Mouse (Mus musculus) erythroblast, embryonic 14.5 days (primary cell): ENCODE measurements around the gene E130208F15Rik. TPM values are rescaled to one million over a fixed set of nuclear protein-coding genes. Genes with fewer than 3 reads are reported as not detected.

Experiments used
- H3K27me3 ChIP-seq: 2 replicates; pipeline ENCODE4 v1.6.1; 2012; ENCODE audit warnings: inconsistent platforms; ENCODE audit not compliant: control insufficient read depth
- H3K36me3 ChIP-seq: 2 replicates; pipeline ENCODE4 v1.6.1; 2012; ENCODE audit warnings: mild to moderate bottlenecking, inconsistent platforms; ENCODE audit not compliant: control insufficient read depth
- H3K4me1 ChIP-seq: 2 replicates; pipeline ENCODE4 v1.6.1; 2012; ENCODE audit warnings: inconsistent platforms; ENCODE audit not compliant: control insufficient read depth
- H3K4me3 ChIP-seq: replicated peaks from 2 replicates; pipeline ENCODE3; 2012; ENCODE audit warnings: moderate library complexity, mild to moderate bottlenecking, inconsistent platforms
- H3K9me3 ChIP-seq: 2 replicates; pipeline ENCODE4 v1.6.1; 2012; ENCODE audit warnings: low read length, inconsistent platforms, mixed read lengths; ENCODE audit not compliant: control insufficient read depth
- GATA1 ChIP-seq: IDR thresholded peaks from 2 replicates; pipeline ENCODE4 v1.6.1; 2012; ENCODE audit warnings: low read length, inconsistent platforms, mixed read lengths
- TAL1 ChIP-seq: IDR thresholded peaks from 3 replicates; pipeline ENCODE4 v1.6.1; 2012; ENCODE audit warnings: low read length, inconsistent platforms, mixed read lengths
- polyA plus RNA-seq: library from polyadenylated mRNA; stranded (reverse); fragments of >175 nt; gene quantifications from 2 replicates; pipeline ENCODE4 v1.2.3, GENCODE M21; 2012

The E130208F15Rik gene
- polyA plus RNA-seq, 1 experiment = not detected

DNA sequence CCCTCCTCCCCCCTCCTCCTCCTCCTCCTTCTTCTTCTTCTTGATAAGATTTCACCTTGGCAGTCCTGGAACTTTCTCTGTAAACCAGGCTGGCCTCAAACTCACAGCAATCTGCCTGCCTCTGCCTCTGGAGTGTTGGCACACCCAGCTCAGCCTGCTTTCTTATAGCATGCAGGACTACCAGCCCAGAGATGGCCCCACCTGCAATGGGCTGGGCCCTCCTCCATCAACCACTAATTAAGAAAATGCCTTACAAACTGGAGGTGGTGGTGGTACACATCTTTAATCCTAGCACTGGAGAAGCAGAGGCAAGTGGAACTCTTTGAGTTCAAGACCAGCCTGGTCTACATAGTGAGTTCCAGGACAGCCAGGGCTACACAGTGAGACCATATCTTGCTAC, 4.9 kb downstream of the E130208F15Rik start:
- TF ChIP-seq TAL1 = no peak
- no peak for TF ChIP-seq GATA1
- Histone ChIP-seq H3K36me3 (no peaks in the 10 kb centered on the region), H3K4me3 (no peak overlapping the region), H3K27me3 (peaks cover 8% of the 10 kb centered on the region), H3K4me1 (peaks cover 18% of the 10 kb centered on the region), H3K9me3 (0 out of 2 replicates have a peak, but pooled peaks cover 3% of the 10 kb centered on the region)

DNA sequence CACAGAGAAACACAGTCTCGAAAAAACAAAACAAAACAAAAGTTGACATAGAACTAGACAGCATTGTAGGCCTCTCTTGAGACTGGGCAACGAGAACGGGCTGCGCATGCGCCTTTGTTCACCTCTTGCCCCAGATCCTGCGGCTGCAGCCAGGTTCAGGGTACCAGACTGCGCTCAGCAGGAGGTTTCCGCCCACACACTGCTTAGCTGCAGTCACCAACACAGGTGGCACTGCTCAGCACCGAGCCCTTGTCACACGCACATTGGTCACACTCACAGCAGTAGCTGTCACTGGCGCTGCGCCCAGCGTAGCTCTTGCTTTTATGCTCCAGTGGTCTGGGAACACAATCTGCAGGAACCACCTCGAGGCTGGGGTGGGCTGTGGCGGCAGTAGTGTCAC, 5.6 kb downstream of the E130208F15Rik start:
- H3K4me3 ChIP-seq = no peak overlapping the region
- 0 out of 2 replicates have a peak, but pooled peaks cover 3% of the 10 kb centered on the region for H3K9me3 ChIP-seq
- TF ChIP-seq TAL1 = no peak
- no peak for TF ChIP-seq GATA1

DNA sequence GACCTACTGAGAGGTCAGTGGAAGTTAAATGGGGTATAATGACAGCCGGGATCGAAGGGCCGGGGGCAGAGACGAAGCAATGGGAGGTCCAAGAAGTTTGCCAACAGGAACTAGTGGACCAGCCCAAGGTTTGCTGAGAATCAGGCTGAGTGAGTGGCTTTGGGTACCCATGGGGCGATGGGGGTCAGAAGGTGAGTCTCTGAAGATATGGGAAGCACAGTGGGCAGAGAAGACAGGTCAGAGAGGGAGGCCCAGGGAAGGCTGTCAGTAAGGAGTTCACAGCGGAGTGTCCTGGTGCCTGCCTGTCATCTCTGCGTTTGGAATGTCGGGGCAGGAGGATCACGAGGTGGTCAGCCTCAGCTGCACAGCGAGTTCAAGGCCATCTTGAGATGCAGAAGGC, 6.8 kb downstream of the E130208F15Rik start:
- no peaks in the 10 kb centered on the region for H3K36me3 ChIP-seq
- H3K4me1 ChIP-seq = no peaks in the 10 kb centered on the region
- no peak for TF ChIP-seq TAL1
- no peak for TF ChIP-seq GATA1
- no peak overlapping the region for H3K4me3 ChIP-seq
- 0 out of 2 replicates have a peak, but pooled peaks cover 3% of the 10 kb centered on the region for H3K9me3 ChIP-seq
- H3K27me3 ChIP-seq = peaks cover 13% of the 10 kb centered on the region

More for the DNA sequence above, 5.6 kb downstream of the E130208F15Rik start:
- Histone ChIP-seq H3K4me1 (peaks cover 10% of the 10 kb centered on the region), H3K36me3 (no peaks in the 10 kb centered on the region), H3K27me3 (peaks cover 12% of the 10 kb centered on the region)

DNA sequence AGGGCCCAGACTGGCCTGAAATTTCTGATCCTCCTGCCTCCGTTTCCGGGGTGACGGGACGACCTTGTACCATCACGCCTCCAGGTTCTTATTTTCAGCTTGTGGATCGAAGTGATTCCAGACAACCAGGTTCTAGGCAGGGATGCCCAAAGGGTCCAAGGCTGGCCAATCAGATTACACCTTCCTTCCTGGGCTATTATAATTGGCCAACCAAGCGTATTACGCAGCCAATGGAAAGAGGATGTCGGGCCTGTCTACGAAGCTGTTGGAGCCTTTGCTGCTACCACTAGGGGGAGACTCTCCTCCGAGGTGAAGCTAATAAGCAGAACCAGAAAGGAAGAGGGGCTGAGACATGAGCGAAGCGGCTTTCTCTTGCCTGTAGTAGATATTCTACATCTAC, 10.3 kb downstream of the E130208F15Rik start:
- Histone ChIP-seq H3K27me3 (peaks cover 32% of the 10 kb centered on the region), H3K36me3 (no peaks in the 10 kb centered on the region), H3K4me1 (no peaks in the 10 kb centered on the region), H3K4me3 (no peak overlapping the region), H3K9me3 (no peaks in the 10 kb centered on the region)
- TF ChIP-seq TAL1 = no peak
- no peak for TF ChIP-seq GATA1

DNA sequence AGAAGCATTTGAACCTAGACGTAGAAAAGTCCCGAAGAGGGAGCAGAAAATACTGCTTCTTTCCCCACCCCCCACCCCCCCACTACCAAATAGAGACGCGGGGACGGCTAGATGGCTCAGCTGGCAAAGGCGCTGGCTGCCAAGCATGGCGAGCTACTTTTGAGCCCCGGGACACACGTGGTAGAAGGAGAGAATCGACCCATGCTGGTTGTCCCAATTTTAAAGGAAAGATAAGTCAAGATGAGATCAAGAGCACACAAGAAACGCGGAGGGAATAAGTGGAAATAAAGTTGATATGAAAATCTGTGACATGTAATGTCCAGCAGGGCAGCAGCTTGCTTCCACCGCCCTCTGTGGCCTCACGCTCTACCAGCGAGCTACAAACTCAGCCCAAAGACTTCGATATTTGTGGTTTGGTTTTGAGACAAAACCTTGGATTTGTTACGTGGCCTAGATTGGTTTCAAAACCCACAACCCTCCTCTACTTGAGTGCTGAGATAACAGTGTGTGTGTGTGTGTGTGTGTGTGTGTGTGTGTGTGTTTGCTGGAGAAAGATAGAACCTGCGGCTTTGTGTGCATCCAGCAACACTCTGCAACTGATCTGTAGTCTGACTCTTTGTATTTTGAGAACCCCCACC, 11.2 kb downstream of the E130208F15Rik start:
- Histone ChIP-seq H3K36me3 (no peaks in the 10 kb centered on the region), H3K9me3 (no peaks in the 10 kb centered on the region), H3K27me3 (peaks cover 28% of the 10 kb centered on the region), H3K4me3 (no peak overlapping the region), H3K4me1 (no peaks in the 10 kb centered on the region)
- no peak for TF ChIP-seq GATA1
- TF ChIP-seq TAL1 = no peak

DNA sequence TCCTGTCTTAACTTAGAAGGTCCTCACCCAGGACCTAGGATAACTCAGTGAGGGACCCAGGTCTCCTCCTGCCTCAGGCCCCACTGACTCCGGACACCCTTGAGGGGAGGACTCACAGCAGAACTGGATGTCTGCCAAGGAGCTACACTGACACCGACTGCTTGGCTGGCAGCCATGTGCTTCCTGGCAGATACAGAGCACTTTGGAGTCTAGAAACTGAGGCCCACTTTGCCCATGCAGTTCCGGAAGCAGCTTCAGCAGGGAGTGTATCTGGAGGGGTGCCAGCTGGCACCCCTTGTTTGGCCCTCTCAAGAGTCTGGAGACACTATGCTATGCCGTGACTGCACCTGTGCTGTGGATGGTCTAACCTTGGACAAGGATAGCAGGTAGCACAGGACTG, 11.9 kb downstream of the E130208F15Rik start:
- H3K9me3 ChIP-seq = no peaks in the 10 kb centered on the region
- H3K4me3 ChIP-seq = no peak overlapping the region
- H3K36me3 ChIP-seq = no peaks in the 10 kb centered on the region
- H3K4me1 ChIP-seq = no peaks in the 10 kb centered on the region
- TF ChIP-seq GATA1 = no peak
- no peak for TF ChIP-seq TAL1
- peaks cover 28% of the 10 kb centered on the region for H3K27me3 ChIP-seq

DNA sequence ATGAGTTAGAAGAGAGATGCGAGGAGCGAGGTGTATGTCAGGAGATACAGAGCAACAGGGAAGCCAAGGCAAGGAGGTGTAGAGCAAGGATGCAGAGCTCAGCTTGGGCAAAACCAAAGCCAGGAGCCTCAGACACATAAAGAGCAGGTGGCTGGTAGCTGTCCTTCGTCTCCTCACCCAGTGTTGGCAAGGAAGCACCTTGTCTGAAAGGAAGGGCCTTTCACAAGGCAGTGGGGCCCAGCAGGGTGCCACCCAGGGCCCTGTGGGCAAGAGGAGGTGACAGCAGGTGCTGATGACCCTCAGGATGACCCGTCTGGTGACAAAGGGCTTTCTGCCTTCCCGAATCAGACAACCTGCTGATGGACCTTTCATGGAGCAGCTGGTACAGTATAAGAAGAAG, 13.0 kb downstream of the E130208F15Rik start:
- Histone ChIP-seq H3K4me1 (no peaks in the 10 kb centered on the region), H3K27me3 (peaks cover 28% of the 10 kb centered on the region), H3K36me3 (no peaks in the 10 kb centered on the region), H3K9me3 (no peaks in the 10 kb centered on the region), H3K4me3 (no peak overlapping the region)
- TF ChIP-seq GATA1 (no peak), TAL1 (no peak)

DNA sequence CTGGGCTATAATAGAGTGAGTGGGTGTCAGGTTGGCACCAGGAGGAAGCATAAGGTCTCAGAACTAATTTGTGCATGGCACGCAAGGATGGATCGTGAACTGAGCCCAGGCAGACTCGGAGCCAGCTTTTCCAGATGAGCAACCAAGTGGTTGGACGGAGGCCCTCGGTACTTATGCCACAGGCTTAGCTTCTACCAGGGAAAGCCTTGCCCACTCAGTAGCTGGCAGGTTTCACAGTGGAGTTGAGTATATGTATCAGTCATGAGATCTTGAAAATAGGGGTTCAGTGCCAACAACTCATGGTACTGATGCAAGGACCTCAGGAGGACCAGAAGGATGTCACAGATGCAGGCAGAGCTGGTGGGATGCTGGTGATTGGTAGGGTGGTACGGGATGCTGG, 14.1 kb downstream of the E130208F15Rik start:
- H3K4me3 ChIP-seq = no peak overlapping the region
- TF ChIP-seq GATA1 (no peak), TAL1 (no peak)
- no peaks in the 10 kb centered on the region for H3K4me1 ChIP-seq
- H3K9me3 ChIP-seq = no peaks in the 10 kb centered on the region
- no peaks in the 10 kb centered on the region for H3K36me3 ChIP-seq
- peaks cover 26% of the 10 kb centered on the region for H3K27me3 ChIP-seq

DNA sequence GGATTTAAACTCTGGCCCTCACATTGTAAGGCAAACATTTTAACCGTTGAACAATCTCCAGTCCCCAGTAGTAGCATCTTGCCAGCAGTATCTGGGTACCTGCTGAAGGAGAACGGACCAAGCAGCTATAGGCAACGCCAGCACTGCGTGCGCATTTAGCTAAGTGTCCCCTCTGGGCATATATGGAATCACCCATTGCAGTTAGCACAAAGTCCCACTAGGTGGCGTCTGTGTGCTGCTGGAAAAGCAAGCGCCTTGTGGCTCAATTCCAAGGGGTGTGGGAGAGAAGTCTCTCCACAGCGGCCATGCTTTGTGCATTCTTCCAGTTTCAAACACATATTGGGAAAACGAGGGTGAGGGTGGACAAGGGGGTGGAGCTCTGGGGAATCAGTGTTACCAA, 14.8 kb downstream of the E130208F15Rik start:
- Histone ChIP-seq H3K36me3 (no peaks in the 10 kb centered on the region), H3K4me1 (no peaks in the 10 kb centered on the region), H3K27me3 (peaks cover 23% of the 10 kb centered on the region), H3K9me3 (no peaks in the 10 kb centered on the region), H3K4me3 (no peak overlapping the region)
- TF ChIP-seq TAL1 (no peak), GATA1 (no peak)
